In genomic region chr9:116270417-116270828, GRCm38 (mm10) we compare ENCODE assay signal across 12 mouse cellular contexts.
DNase-seq lines count a peak whose midpoint lies in the region; ATAC-seq and TF ChIP-seq lines count a peak whose summit lies in the region.
"Had no signal": no experiment of that assay in that cellular context is flagged by ENCODE, and none has a peak within 500 bp of the region (broad histone marks: within the 10 kb centered on the region; RNA-seq: fewer than 3 reads in every experiment).

No protein-coding gene starts in this region.

- TF ChIP-seq CTCF in lung, embryonic 14.5 days (IDR thresholded peaks at IDR 0.05; ENCODE audit: low read depth), result no peak
- TF ChIP-seq CTCF in thymus, adult 2 months (IDR thresholded peaks at IDR 0.05; ENCODE audit: borderline replicate concordance, control insufficient read depth, extremely low read depth, insufficient read depth, low read length, poor library complexity), result no peak

- no peaks in the 10 kb centered on the region for H3K9me3 ChIP-seq in limb, embryonic 11.5 days (ENCODE audit: control insufficient read depth, low read length)
- no peaks in the 10 kb centered on the region for H3K9me3 ChIP-seq in limb, embryonic 10.5 days (replicated peaks)
- no peaks in the 10 kb centered on the region for H3K9me3 ChIP-seq in lung, embryonic 14.5 days (ENCODE audit: low read depth, low read length)
- H3K9me3 ChIP-seq: heart, embryonic 15.5 days; neural tube, embryonic 12.5 days had no signal

- peak; percentile 26; the same call in 1 of the 2 replicates for ATAC-seq in limb, embryonic 11.5 days (ENCODE audit: insufficient number of reproducible peaks, low FRiP score, low TSS enrichment, low read depth)
- ATAC-seq in hematopoietic stem cell, adult 5-6 weeks (replicated peaks in 1 of 2; ENCODE audit: insufficient read depth in 1 of 2, low FRiP score in 2 of 2, low TSS enrichment in 1 of 2, low read depth in 1 of 2, poor library complexity in 2 of 2, severe bottlenecking in 2 of 2), result peak; percentile 67 to 81
- peak; percentile 75 for ATAC-seq in lung, embryonic 14.5 days (ENCODE audit: insufficient read depth)

- H3K27ac ChIP-seq in limb, embryonic 11.5 days (replicated peaks; ENCODE audit: low read depth, low read length), result no peak overlapping the region
- H3K27ac ChIP-seq in limb, embryonic 10.5 days, result no peak overlapping the region
- no peak overlapping the region for H3K27ac ChIP-seq in lung, embryonic 14.5 days (ENCODE audit: low read depth)
- H3K27ac ChIP-seq in thymus, adult 2 months (ENCODE audit: control insufficient read depth, insufficient read depth, low read length), result no peak overlapping the region
- H3K27ac ChIP-seq: heart, embryonic 15.5 days; neural tube, embryonic 12.5 days had no signal

- no peak overlapping the region for H3K9ac ChIP-seq in limb, embryonic 11.5 days (ENCODE audit: low read length)
- no peak overlapping the region for H3K9ac ChIP-seq in lung, embryonic 14.5 days
- H3K9ac ChIP-seq: heart, embryonic 15.5 days; neural tube, embryonic 12.5 days had no signal

- no peak overlapping the region for H3K4me3 ChIP-seq in limb, embryonic 11.5 days (ENCODE audit: low read depth, low read length)
- no peak overlapping the region for H3K4me3 ChIP-seq in limb, embryonic 10.5 days
- no peak overlapping the region for H3K4me3 ChIP-seq in lung, embryonic 14.5 days (ENCODE audit: low read depth, low read length)
- H3K4me3 ChIP-seq in thymus, adult 2 months (ENCODE audit: control insufficient read depth, insufficient read depth, low read length), result no peak overlapping the region
- H3K4me3 ChIP-seq: heart, embryonic 15.5 days; neural tube, embryonic 12.5 days had no signal

- no peaks in the 10 kb centered on the region for H3K27me3 ChIP-seq in limb, embryonic 11.5 days (ENCODE audit: control insufficient read depth, insufficient read depth, low read length)
- no peaks in the 10 kb centered on the region for H3K27me3 ChIP-seq in limb, embryonic 10.5 days (ENCODE audit: low read depth, poor library complexity, severe bottlenecking)
- H3K27me3 ChIP-seq in lung, embryonic 14.5 days (ENCODE audit: insufficient read depth, low read length), result no peaks in the 10 kb centered on the region
- H3K27me3 ChIP-seq in splenic B cell, adult 2 months (ENCODE audit: control insufficient read depth, insufficient read depth, low read length, poor library complexity, severe bottlenecking), result no peaks in the 10 kb centered on the region
- H3K27me3 ChIP-seq in thymus, adult 2 months (ENCODE audit: control insufficient read depth, insufficient read depth, low read length), result no peaks in the 10 kb centered on the region
- H3K27me3 ChIP-seq: heart, embryonic 15.5 days; neural tube, embryonic 12.5 days had no signal

- no peak for TF ChIP-seq POLR2A in thymus, adult 2 months (IDR thresholded peaks at IDR 0.05; ENCODE audit: control insufficient read depth, extremely low read depth, insufficient read depth, low read length, poor library complexity)

- H3K36me3 ChIP-seq in limb, embryonic 11.5 days (ENCODE audit: control insufficient read depth, insufficient read depth, low read length), result no peaks in the 10 kb centered on the region
- H3K36me3 ChIP-seq in limb, embryonic 10.5 days, result no peaks in the 10 kb centered on the region
- H3K36me3 ChIP-seq in lung, embryonic 14.5 days (ENCODE audit: insufficient read depth), result no peaks in the 10 kb centered on the region
- H3K36me3 ChIP-seq in splenic B cell, adult 2 months (ENCODE audit: control insufficient read depth, insufficient read depth, low read length, poor library complexity, severe bottlenecking), result no peaks in the 10 kb centered on the region
- no peaks in the 10 kb centered on the region for H3K36me3 ChIP-seq in thymus, adult 2 months (ENCODE audit: control insufficient read depth, insufficient read depth, low read length)
- H3K36me3 ChIP-seq: heart, embryonic 15.5 days; neural tube, embryonic 12.5 days had no signal

- WGBS in limb, embryonic 11.5 days, result 56% methylated on average over 6 of the region's 6 CpGs
- WGBS in limb, embryonic 10.5 days, result 76% methylated on average over 6 of the region's 6 CpGs
- WGBS in lung, embryonic 14.5 days, result 55% methylated on average over 6 of the region's 6 CpGs
- WGBS in thymus, adult 2 months, result 13% methylated on average over 6 of the region's 6 CpGs

- DNase-seq in limb, embryonic 11.5 days (ENCODE audit: low spot score), result peak; percentile 29
- DNase-seq in limb, embryonic 10.5 days (ENCODE audit: low spot score), result no peak
- peak; percentile 73 for DNase-seq in lung, embryonic 14.5 days
- peak; percentile 45 for DNase-seq in splenic B cell, adult 2 months (ENCODE audit: low read depth, low spot score)
- no peak for DNase-seq in heart, adult 8-10 months (ENCODE audit: low spot score)
- DNase-seq in cerebellum, adult 9-10 months, result no peak
- DNase-seq in thymus, adult 2 months, result no peak
- DNase-seq: adrenal gland, adult 8-10 months; thymus, postnatal 25 days had no signal

- H3K4me1 ChIP-seq in limb, embryonic 11.5 days (ENCODE audit: control insufficient read depth, insufficient read depth, low read length), result no peaks in the 10 kb centered on the region
- 0 out of 2 replicates have a peak, but pooled peaks cover 2% of the 10 kb centered on the region for H3K4me1 ChIP-seq in limb, embryonic 10.5 days
- no peaks in the 10 kb centered on the region for H3K4me1 ChIP-seq in lung, embryonic 14.5 days (ENCODE audit: insufficient read depth)
- peaks cover 5% of the 10 kb centered on the region for H3K4me1 ChIP-seq in thymus, adult 2 months (replicated peaks; ENCODE audit: control insufficient read depth, insufficient read depth, low read length)
- H3K4me1 ChIP-seq: neural tube, embryonic 12.5 days had no signal

- no peak overlapping the region for H3K4me2 ChIP-seq in limb, embryonic 11.5 days (ENCODE audit: low read depth, severe bottlenecking)
- H3K4me2 ChIP-seq in lung, embryonic 14.5 days, result no peak overlapping the region
- H3K4me2 ChIP-seq: heart, embryonic 15.5 days; neural tube, embryonic 12.5 days had no signal

Comparison
In these comparisons a context has a peak if more than half of its experiments do, and no peak if none do; other contexts are left out.
1. DNase-seq: peak in limb, embryonic 11.5 days (single experiment), lung, embryonic 14.5 days (single experiment) and splenic B cell, adult 2 months (single experiment); none in limb, embryonic 10.5 days (single experiment), heart, adult 8-10 months (single experiment), cerebellum, adult 9-10 months (single experiment) and thymus, adult 2 months (single experiment).
2. Peak in every context shown above with its lines, with median percentiles within 50 percentile points of each other: ATAC-seq.